Mouse (Mus musculus) layer of hippocampus, adult 2 months (tissue): Measurements from ENCODE around the gene Spred3. TPM values are rescaled to one million over a fixed set of nuclear protein-coding genes. Genes with fewer than 3 reads are reported as not detected.
"Not testable (repeated sequence)": the region's sequence is repeated elsewhere in the genome, so short reads cannot be mapped to it uniquely, and the experiment has no call there.

Experiments used
- DNase-seq, 2 experiments: peaks; one replicate each; pipeline ENCODE4 v3.0.0; 2022; ENCODE audit warnings: low spot score in 2 of 2
- H3K27ac ChIP-seq: fragments of 200-600 bp; 2 replicates; pipeline ENCODE4 v1.8.1; 2022
- H3K4me3 ChIP-seq: fragments of 200-600 bp; 2 replicates; pipeline ENCODE4 v1.8.1; 2022; ENCODE audit warnings: mild to moderate bottlenecking
- CTCF ChIP-seq: fragments of 200-600 bp; conservative IDR thresholded peaks from 2 replicates; pipeline ENCODE4 v1.8.1; 2022; ENCODE audit warnings: antibody characterized with exemption, mild to moderate bottlenecking, moderate library complexity
- total RNA-seq, 2 experiments: library from RNA; stranded (reverse); gene quantifications; 2 replicates each; pipeline ENCODE4 v1.2.3; 2021

Spred3 gene
- total RNA-seq, 2 experiments from 2014 or later, result 46.9 to 48.1 TPM

DNA sequence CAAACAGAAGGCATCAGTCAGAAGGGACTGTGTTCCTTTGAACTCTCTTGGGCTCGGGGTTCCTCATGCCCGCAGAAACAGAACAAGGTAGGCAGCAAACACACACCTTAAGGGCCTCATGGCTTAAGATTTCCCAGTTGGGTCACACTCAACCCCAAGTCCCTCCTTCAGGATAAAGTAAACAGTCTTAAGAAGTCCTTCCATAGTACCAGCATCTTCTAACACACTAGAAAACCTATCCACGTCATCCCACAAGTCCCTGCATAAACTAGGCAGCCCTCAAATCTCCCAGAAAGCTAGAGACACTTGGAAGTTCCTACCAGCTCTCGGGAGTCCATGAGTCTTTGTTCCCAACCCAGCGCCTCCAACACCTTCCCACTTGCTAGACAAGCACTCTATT is 7.9 kb downstream of the Spred3 start:
- H3K27ac ChIP-seq, result no peak overlapping the region
- H3K4me3 ChIP-seq, result no peak overlapping the region
- TF ChIP-seq CTCF, result no peak
- DNase-seq, result no peak

DNA sequence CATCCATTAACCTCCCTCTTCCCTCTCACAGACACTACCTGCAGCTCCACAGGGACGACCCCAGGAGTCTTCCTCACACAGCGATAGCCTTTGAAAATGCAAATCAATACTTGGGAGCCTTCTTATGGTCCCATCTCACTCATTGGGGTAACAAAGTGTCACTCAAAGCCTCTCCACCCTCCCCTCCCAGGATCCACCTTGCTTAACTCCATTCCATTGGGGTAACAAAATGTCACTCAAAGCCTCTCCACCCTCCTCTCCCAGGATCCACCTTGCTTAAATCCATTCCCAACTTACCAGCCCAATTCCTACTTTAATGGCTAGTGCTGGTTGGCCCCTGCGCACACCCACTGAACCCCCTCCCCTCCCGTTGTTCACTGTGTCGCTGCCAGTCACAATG is 11.9 kb downstream of the Spred3 start:
- no peak for TF ChIP-seq CTCF
- DNase-seq, result no peak
- H3K4me3 ChIP-seq, result no peak overlapping the region
- H3K27ac ChIP-seq, result no peak overlapping the region

DNA sequence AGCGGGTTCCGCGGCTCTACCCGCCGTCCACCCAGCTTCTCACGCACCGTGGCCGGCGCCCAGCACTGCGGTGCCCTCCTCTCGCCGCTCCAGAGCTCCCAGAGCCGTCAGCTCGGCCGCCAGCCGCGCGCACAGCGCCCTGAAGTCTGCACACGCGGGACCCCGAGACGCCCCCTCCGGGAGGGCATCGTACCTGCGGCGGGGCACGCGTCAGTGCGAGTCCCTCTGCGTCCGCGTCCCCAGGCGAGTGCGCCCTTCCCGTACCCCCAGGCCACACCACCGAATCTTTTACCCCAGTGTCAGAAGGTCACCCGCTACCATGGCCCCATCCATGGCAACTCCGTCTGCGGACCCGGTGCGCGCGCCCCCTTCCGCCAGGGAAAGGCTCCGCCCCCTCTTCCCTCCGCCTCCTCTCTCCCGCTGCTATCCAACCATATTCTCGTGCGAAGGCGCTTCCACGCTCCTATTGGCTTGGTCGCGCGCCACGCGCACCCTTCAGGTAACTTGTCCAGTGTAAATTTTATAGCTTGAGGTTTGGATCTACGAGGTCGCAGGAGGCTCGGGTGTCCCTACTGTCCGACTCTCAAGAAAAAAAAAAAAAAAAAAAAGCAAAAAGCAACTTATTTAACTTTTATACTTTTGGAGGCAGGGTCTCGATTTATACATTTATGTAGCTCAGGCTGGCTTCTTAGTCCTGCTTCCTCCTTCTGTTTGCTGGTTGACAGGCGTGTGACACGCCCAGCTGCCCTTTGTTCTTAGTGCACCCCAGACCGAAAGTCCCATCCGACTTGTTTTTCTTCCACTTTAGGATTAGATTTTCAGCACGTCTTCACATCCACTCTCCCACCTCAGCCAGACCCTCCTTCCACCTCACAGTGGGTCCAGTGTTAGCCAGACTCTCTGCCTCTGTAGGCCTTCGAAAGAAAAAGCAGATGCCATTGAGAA is 14.1 kb downstream of the Spred3 start, which contains the start of gene Fam98c:
Fam98c (minus strand) TSS at position 397 of the 945 bp plus-strand sequence.
- DNase-seq, result peak; percentile 84 to 86
- Histone ChIP-seq H3K27ac (peak within 1 kb of the TSS; percentile 98), H3K4me3 (peak within 1 kb of the TSS; percentile 98)
- peak; percentile 58 for TF ChIP-seq CTCF

DNA sequence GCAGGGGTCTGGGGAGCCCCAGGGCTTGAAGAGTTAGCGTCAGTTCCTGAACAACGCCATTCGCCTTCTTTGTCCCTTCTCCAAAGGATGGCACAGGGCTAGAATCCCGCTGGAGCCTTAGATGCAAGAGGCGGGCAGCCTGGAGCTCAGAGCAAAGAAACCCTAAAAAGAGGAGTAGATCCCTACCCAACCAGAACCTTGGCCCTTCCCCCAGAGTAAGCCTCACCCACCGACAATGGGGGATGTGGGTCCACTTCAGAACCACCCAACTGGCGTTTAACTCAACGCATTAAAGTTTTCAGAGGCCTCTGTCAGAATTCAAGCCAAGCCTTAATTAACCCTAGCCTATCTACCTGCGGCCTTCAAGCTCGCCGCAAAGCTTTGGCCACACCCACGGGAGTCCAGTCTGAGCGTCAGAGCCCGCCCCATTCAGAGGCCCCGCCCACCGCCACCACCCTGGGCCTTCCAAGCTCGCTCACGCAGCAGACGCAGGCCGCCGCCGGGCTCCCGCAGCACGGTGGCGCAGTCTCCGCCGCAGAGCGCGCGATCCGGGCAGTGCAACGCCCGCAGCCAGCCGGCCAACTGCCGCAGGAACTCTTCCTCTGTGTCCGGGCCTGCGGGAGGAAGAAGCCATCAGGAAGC is 14.9 kb downstream of the Spred3 start:
- Histone ChIP-seq H3K4me3 (peak overlapping the region; percentile 98), H3K27ac (peak overlapping the region; percentile 98)
- peak; percentile 43 for TF ChIP-seq CTCF
- peak; percentile 88 to 92 for DNase-seq

DNA sequence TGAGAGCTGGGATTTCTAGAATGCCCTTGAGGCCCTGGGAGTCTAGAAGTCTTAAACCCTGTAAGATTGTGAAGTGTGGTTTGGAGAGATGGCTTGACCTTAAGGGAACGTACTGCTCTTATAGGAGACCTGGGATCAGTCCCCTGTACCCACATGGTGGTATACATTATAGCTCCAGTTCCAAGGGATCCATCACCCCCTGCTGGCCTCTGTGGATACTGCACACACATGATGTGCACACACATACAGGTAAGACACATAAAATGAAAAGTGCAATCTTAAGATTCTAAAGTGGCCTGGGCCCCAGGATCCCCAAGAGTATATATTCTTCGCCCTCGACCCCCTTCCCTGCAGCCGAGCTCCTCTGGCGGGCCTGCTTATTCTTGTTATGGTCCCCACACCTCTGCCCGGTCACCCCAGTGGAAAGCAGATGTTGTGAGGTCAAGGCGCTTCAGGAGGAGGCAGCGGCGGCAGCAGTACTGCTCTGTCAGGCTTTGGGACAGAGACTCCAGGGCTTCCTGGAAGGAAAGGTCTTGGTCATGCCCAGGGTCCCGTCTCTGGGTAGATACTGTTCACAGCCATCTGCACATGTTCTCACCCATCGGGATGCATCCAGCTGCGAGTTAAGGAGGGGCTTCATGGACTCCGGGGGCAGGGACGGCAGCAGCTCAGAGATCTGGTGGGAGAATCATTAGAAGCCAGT is 16.0 kb downstream of the Spred3 start:
- no peak overlapping the region for H3K4me3 ChIP-seq
- no peak for DNase-seq
- no peak overlapping the region for H3K27ac ChIP-seq
- peak; percentile 59 for TF ChIP-seq CTCF

DNA sequence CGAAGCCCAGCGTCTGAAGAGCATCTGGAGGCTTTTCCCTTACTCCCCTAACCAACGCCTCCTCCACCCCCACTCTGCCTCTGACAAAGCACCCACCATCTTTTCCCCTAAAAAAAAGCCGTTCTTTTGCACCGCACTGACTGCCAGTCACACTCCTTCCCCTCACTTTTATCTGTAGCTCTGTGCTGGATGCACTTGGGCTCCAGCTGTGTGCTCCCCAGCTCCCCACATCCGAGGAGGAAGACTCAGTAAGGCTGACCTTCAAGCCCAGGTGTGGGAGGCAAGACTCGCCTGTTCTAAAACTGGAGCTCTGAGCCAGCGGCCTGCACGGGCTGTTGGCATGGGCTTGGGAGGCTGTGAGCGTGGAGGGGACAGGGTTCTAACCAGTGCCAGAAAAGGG is 18.7 kb downstream of the Spred3 start:
- no peak for TF ChIP-seq CTCF
- no peak overlapping the region for H3K27ac ChIP-seq

DNA sequence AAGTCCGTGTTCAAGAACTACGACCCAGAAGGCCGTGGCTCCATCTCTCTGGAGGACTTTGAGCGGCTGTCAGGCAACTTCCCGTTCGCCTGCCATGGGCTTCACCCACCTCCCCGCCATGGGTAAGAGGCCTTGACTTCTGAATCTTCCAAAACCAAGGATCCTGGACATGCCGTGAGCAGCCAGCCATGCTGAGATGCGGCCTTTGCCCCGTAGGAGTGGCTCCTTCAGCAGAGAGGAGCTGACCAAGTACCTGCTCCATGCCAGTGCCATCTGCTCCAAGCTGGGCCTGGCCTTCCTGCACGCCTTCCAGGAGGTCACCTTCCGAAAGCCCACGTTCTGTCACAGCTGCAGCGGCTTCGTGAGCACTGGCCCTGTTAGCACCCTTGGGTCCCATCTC is 21.4 kb downstream of the Spred3 start:
- H3K27ac ChIP-seq, result no peak overlapping the region
- TF ChIP-seq CTCF, result no peak
- no peak for DNase-seq
- H3K4me3 ChIP-seq, result no peak overlapping the region

More for the DNA sequence above, 18.7 kb downstream of the Spred3 start:
- DNase-seq, result no peak
- no peak overlapping the region for H3K4me3 ChIP-seq

DNA sequence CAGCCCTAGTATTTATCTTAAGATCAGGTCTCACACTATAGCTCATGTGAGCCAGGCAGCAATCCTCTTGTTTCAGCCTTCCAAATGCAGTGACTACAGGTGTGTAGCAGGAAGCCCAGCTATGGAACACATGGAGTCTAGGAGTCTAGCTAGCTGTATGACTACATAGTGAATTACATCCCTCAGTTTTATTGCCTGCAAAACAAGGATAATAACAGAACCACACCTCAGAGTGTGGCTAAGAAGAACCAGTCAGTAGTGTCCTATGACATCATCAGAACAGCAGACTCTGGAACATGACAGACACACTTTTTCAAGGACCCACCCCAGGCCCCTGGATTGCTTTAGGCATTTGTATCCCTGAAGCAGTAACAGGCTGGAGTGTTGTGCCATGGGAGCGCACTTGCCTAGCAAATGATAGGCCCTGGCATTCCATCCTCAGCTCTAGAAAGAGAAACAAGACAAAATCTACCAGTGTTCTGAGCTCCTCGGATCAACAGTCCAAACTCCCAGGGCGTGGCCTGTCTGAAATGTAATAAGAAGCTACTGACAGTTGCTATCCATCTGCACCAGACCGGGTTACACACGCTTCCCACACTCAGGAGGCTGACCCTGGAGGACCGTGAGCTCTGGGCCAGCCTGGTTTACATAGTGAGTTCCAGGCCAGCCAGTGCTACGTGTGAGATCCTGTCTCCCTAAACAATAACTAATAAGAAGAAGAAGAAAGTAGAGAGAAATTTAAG is 23.4 kb downstream of the Spred3 start:
- no peak for TF ChIP-seq CTCF
- no peak for DNase-seq

DNA sequence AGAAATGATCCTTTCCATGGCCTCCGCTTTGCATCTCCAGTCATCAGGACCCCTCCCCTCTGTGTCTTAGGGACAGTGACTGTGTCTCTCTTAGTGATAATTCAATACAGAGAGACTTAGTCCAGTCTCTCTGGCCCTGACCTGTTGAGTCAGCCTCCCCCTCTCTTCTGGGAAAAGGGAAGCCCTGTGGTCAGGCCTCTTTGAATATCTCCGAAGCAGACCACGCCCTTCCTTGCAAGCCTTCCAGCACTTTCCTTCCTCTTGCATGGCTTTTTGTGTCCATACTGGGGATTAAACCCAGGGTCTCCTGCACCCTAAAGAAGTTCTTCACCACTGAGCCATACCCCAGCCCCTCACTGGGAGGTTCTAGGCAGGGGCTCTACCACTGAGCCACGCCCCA is 26.2 kb downstream of the Spred3 start:
- no peak for TF ChIP-seq CTCF
- DNase-seq, result no peak
- no peak overlapping the region for H3K27ac ChIP-seq
- H3K4me3 ChIP-seq, result no peak overlapping the region

More for the DNA sequence above, 23.4 kb downstream of the Spred3 start:
- no peak overlapping the region for H3K27ac ChIP-seq
- H3K4me3 ChIP-seq, result no peak overlapping the region

DNA sequence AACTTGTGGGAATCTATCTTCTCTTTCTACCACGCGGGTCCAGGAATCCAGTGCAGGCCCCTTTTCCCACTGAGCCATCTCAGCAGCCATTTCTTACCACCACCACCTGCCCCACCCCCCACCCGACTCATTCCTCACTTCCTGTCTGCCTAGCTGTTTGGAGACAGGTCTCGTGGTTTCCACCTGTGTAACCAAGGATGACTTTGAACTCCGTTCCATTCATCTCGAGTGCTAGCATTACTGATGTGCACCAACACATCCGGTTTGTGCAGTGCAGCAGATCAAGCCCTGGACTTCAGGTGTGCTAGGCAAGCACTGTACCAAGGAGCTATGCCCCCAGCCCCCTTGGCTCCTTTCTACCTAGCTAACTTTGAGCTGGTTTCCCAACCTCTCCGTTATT is 28.8 kb downstream of the Spred3 start:
- DNase-seq, result no peak
- no peak overlapping the region for H3K27ac ChIP-seq
- TF ChIP-seq CTCF, result no peak
- H3K4me3 ChIP-seq, result no peak overlapping the region

DNA sequence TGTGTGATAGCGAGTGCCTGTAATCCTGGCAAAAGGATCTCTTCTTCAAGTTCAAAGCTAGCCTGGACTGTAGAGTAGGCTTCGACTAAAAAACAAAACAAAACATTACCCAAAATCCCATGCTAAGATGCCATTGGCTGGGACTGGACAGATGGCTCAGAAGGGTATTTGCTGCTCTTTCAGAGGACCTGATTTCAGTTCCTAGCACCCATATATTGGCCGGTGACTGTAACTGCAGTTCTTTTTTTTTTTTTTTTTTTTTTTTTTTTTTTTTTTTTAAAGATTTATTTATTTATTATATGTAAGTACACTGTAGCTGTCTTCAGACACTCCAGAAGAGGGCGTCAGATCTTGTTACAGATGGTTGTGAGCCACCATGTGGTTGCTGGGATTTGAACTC is 31.0 kb downstream of the Spred3 start:
- H3K4me3 ChIP-seq, H3K27ac ChIP-seq, DNase-seq: not testable (repeated sequence)

DNA sequence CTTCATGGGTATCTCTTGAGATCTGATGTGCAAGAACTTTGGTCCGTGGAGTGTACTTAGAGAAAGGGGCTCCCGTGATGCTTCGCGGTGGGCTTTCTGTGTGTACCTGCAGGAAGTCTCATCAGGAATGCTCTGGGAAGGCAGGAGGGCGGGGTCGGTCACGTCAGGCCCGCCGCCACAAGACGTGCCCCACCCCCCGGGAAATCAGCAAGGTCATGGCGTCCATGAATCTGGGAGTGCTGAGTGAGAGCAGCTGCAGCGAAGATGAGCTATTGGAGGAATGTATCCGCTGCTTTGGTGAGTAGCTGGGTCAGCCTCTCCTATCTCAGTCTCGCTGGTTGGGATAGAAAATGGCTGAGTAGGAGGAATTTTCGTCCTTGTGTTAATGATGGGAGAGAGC is 32.8 kb downstream of the Spred3 start:
- H3K4me3 ChIP-seq, result no peak overlapping the region
- no peak for DNase-seq
- TF ChIP-seq CTCF, result no peak
- no peak overlapping the region for H3K27ac ChIP-seq
